In genomic region chr15:27901200-27901599, GRCm38 (mm10) we compare ENCODE assay signal across 18 mouse cellular contexts.
"Had no signal": no experiment of that assay in that cellular context is flagged by ENCODE, and none has a peak within 500 bp of the region (broad histone marks: within the 10 kb centered on the region; RNA-seq: fewer than 3 reads in every experiment).

No protein-coding gene starts in this region.

- DNase-seq: liver, postnatal 0 days; lung, adult 2 months; lung, postnatal 14 days; lung, postnatal 36 days; right cerebral cortex, postnatal 14 days; thymus, adult 18-20 months; thymus, postnatal 14 days; thymus, postnatal 36 days had no signal

- H3K4me2 ChIP-seq: lung, embryonic 15.5 days; midbrain, embryonic 11.5 days; midbrain, embryonic 13.5 days; midbrain, embryonic 15.5 days; neural tube, embryonic 12.5 days; stomach, embryonic 15.5 days had no signal

- H3K4me3 ChIP-seq: lung, embryonic 15.5 days; megakaryocyte, embryonic 14.5 days; midbrain, embryonic 13.5 days; midbrain, embryonic 15.5 days; neural tube, embryonic 12.5 days; stomach, embryonic 15.5 days had no signal

- H3K9ac ChIP-seq: liver, postnatal 0 days; lung, embryonic 15.5 days; midbrain, embryonic 13.5 days; midbrain, embryonic 15.5 days; neural tube, embryonic 12.5 days; stomach, embryonic 15.5 days had no signal

- H3K27ac ChIP-seq: lung, embryonic 15.5 days; macrophage; midbrain, embryonic 13.5 days; midbrain, embryonic 15.5 days; neural tube, embryonic 12.5 days; stomach, embryonic 15.5 days; stomach, postnatal 0 days had no signal

- H3K27me3 ChIP-seq: lung, embryonic 15.5 days; midbrain, embryonic 13.5 days; midbrain, embryonic 15.5 days; neural tube, embryonic 12.5 days; stomach, embryonic 15.5 days had no signal

- H3K9me3 ChIP-seq: lung, embryonic 15.5 days; megakaryocyte, embryonic 14.5 days; midbrain, embryonic 13.5 days; midbrain, embryonic 15.5 days; neural tube, embryonic 12.5 days; stomach, embryonic 15.5 days had no signal

- ATAC-seq: liver, postnatal 0 days; lung, postnatal 0 days; midbrain, embryonic 13.5 days; midbrain, embryonic 15.5 days had no signal

- H3K4me1 ChIP-seq: stomach, embryonic 15.5 days had no signal
